Mouse (Mus musculus) neural tube, embryonic 12.5 days (tissue): ENCODE measurements around the gene Lmntd1. TPM values are rescaled to one million over a fixed set of nuclear protein-coding genes. Genes with fewer than 3 reads are reported as not detected.

Source experiments
- ATAC-seq: fragments of 200-750 bp; cut with Nextera tagmentation; 2 replicates; pipeline ENCODE4 v1.8.0; 2017; ENCODE audit warnings: low read depth, mild to moderate bottlenecking, moderate TSS enrichment, moderate library complexity; ENCODE audit not compliant: low FRiP score
- H3K27ac ChIP-seq: fragments of 300-500 bp; sonication (generic); 2 replicates; pipeline ENCODE4 v1.5.1; 2016
- H3K27me3 ChIP-seq: fragments of 300-500 bp; sonication (generic); replicated peaks from 2 replicates; pipeline ENCODE4 v1.6.1; 2016; ENCODE audit warnings: mild to moderate bottlenecking
- H3K36me3 ChIP-seq: fragments of 300-500 bp; sonication (generic); 2 replicates; pipeline ENCODE4 v1.6.1; 2016; ENCODE audit warnings: mild to moderate bottlenecking
- H3K4me1 ChIP-seq: fragments of 300-500 bp; sonication (generic); 2 replicates; pipeline ENCODE4 v1.6.1; 2016
- H3K4me2 ChIP-seq: fragments of 300-500 bp; sonication (generic); replicated peaks from 2 replicates; pipeline ENCODE4 v1.6.1; 2016; ENCODE audit warnings: mild to moderate bottlenecking
- H3K4me3 ChIP-seq: fragments of 300-500 bp; sonication (generic); 2 replicates; pipeline ENCODE4 v1.5.1; 2016
- H3K9ac ChIP-seq: fragments of 300-500 bp; sonication (generic); 2 replicates; pipeline ENCODE4 v1.6.1; 2016; ENCODE audit warnings: mild to moderate bottlenecking
- H3K9me3 ChIP-seq: fragments of 300-500 bp; sonication (generic); 2 replicates; pipeline ENCODE4 v1.6.1; 2016; ENCODE audit warnings: mild to moderate bottlenecking
- WGBS: fragments of 180-500 bp; shearing (Covaris S2); methylation state at CpG from one replicate; pipeline ENCODE4 v1.1.7; 2016; 5-methylcytosine and 5-hydroxymethylcytosine counted together
- polyA plus RNA-seq: library from polyadenylated mRNA; unstranded; fragments of >200 nt; fragmentation: Nextera tagmentation; extraction: Ambion mirVana; gene quantifications from 2 replicates; pipeline ENCODE4 v1.2.1, GENCODE M21; 2016

Gene Lmntd1
- polyA plus RNA-seq, result 0.60 and 0.65 TPM in 2 replicates

DNA sequence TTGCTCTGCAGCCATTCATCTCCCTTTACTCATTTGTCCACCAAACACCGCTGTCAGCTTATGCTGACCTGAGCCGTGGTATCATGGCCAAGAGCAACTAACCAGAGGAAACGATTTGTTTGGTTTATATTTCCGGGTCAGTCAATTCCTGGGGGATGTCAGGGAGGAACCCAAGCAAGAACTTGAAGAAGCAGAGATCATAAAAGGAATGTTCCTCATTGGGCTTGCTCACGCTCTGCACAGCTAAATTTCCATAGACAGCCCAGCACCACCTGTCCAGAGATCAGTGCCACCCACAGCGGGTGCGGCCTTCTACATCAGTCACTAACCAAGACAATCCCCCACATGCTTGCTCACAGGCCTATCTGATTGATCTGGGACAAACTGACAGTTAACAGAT is at the start of gene Lmntd1:
Gene Lmntd1 (minus strand): TSS at position 101 of the 400 bp plus-strand sequence.
- Histone ChIP-seq H3K9ac (no peak within 1 kb of the TSS), H3K36me3 (no peaks in the 10 kb centered on the region), H3K4me3 (no peak within 1 kb of the TSS), H3K9me3 (no peaks in the 10 kb centered on the region), H3K27ac (no peak within 1 kb of the TSS), H3K27me3 (no peaks in the 10 kb centered on the region), H3K4me1 (no peaks in the 10 kb centered on the region), H3K4me2 (no peak within 1 kb of the TSS)
- WGBS, result 83% methylated on average over 7 of the region's 7 CpGs
- no peak for ATAC-seq

DNA sequence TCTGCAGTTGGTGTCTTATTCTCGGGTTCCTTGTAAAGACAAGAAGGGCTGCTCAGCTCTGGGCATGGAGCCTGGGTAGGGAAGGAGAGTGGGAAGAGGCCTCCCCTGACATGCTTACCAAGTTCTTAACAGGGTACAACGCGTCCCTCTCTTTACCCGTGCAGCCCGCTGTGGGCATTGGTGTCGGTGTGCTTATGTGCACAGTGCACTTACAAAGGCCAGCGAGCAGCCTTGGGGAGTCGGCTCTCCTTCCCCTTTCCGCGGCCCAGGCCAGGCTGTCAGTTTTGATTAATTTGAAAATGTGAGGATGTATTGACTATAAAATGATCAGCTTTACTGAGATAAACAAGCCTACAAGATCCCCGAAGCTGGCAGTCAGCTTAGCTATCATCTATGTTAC is 46.8 kb upstream of the Lmntd1 start:
- WGBS, result 80% methylated on average over 11 of the region's 11 CpGs
- Histone ChIP-seq H3K27ac (no peak overlapping the region), H3K9ac (no peak overlapping the region)

DNA sequence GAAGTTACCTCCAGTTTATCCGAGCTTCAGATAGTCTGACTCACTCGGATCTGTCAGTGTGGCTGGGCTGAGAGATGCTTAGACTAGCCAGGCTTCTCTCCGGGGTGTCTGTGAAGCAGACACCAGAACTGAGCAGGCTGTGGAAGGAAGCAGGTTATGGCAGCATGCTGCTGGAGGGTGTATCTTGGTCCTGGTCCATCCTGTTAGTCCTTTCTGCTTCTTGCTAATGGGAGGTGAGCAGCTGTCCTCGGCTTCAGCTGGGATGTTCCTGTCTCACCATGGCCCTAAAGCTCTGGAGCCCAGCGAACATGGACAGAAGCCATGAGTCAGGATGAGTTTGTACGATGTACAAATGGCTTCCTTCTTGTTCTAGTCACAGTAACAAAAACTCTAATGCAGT is 45.0 kb upstream of the Lmntd1 start:
- peaks cover 4% of the 10 kb centered on the region; the same call in 1 of the 2 replicates for H3K4me1 ChIP-seq
- 81% methylated on average over 6 of the region's 6 CpGs for WGBS
- no peak for ATAC-seq

More for the DNA sequence above, 46.8 kb upstream of the Lmntd1 start:
- no peak overlapping the region for H3K4me2 ChIP-seq
- H3K4me1 ChIP-seq, result peaks cover 7% of the 10 kb centered on the region; the same call in 1 of the 2 replicates
- no peaks in the 10 kb centered on the region; the same call in 1 of the 2 replicates for H3K9me3 ChIP-seq
- no peak for ATAC-seq
- no peak overlapping the region for H3K4me3 ChIP-seq
- H3K36me3 ChIP-seq, result no peaks in the 10 kb centered on the region
- no peaks in the 10 kb centered on the region for H3K27me3 ChIP-seq

DNA sequence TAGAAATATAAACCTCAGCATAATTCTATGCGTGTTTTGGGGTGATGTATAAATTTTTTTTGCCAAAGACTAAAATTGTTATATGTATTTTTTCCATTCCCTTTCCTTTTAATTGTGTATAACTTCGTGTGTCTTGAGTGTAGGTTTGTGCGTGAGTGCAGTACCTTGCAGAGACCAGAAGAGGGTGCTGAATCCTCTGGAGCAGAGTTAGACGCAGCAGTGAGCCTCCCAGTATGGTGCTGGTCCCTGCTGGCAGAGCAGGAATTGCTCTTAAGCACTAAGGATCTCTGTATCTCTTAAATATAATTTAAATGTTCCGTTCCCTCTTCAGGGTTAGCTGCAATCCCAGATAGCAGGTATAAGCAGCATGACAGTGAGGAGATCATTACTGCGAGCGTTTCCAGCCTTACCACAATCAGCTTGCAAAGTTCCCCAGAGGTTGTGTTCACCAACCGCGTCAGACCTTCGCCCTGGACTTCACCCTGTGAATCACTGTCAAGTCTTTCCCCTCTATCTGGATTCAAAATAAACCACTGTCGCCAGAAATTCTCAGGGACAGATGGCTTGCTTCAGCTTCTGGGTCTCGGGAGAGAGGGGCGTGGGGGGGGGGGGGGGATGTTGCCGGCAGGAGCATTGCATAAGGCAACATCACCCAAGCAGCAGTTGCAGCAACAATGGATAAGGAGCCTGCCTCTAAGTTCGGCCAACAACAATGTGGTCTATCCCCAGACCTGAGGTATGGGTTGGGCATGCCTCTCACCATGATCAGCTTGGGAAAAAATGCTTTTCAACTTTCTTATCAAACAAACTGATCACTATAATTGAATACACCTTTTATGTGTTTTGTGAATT is 42.8 kb upstream of the Lmntd1 start:
- 80% methylated on average over 15 of the region's 15 CpGs for WGBS
- H3K27ac ChIP-seq, result no peak overlapping the region
- no peaks in the 10 kb centered on the region for H3K36me3 ChIP-seq
- no peaks in the 10 kb centered on the region; the same call in 1 of the 2 replicates for H3K9me3 ChIP-seq
- no peaks in the 10 kb centered on the region for H3K27me3 ChIP-seq
- no peaks in the 10 kb centered on the region for H3K4me1 ChIP-seq
- H3K4me3 ChIP-seq, result no peak overlapping the region
- ATAC-seq, result no peak
- H3K4me2 ChIP-seq, result no peak overlapping the region
- no peak overlapping the region for H3K9ac ChIP-seq

More for the DNA sequence above, 45.0 kb upstream of the Lmntd1 start:
- H3K9me3 ChIP-seq, result no peaks in the 10 kb centered on the region; the same call in 1 of the 2 replicates
- no peaks in the 10 kb centered on the region for H3K27me3 ChIP-seq
- no peak overlapping the region for H3K27ac ChIP-seq
- H3K9ac ChIP-seq, result no peak overlapping the region
- no peaks in the 10 kb centered on the region for H3K36me3 ChIP-seq
- H3K4me3 ChIP-seq, result no peak overlapping the region
- no peak overlapping the region for H3K4me2 ChIP-seq

DNA sequence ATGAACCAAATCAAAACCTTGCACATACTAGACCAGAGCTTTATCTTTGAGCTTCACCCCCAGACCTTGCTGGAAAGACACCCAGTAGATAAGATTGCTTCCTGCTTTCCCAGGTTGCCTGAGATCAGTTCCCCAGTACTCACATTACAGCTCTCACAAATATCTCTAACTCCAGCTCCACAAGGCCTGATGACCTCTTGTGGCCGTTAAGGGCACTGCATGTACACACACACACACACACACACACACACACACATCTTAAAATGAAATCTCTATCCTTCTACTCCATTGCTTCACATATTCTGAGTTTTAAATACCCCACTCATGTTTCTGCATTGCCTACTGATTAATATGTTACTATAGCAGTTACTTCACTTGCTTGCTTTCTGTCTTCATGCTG is 41.6 kb upstream of the Lmntd1 start:
- no peak overlapping the region for H3K4me2 ChIP-seq
- H3K9ac ChIP-seq, result no peak overlapping the region
- H3K4me3 ChIP-seq, result no peak overlapping the region
- H3K9me3 ChIP-seq, result no peaks in the 10 kb centered on the region; the same call in 1 of the 2 replicates
- no peak for ATAC-seq
- no peaks in the 10 kb centered on the region for H3K36me3 ChIP-seq
- no peaks in the 10 kb centered on the region for H3K4me1 ChIP-seq
- no peak overlapping the region for H3K27ac ChIP-seq
- 84% methylated on average over 1 of the region's 1 CpGs for WGBS
- H3K27me3 ChIP-seq, result no peaks in the 10 kb centered on the region

DNA sequence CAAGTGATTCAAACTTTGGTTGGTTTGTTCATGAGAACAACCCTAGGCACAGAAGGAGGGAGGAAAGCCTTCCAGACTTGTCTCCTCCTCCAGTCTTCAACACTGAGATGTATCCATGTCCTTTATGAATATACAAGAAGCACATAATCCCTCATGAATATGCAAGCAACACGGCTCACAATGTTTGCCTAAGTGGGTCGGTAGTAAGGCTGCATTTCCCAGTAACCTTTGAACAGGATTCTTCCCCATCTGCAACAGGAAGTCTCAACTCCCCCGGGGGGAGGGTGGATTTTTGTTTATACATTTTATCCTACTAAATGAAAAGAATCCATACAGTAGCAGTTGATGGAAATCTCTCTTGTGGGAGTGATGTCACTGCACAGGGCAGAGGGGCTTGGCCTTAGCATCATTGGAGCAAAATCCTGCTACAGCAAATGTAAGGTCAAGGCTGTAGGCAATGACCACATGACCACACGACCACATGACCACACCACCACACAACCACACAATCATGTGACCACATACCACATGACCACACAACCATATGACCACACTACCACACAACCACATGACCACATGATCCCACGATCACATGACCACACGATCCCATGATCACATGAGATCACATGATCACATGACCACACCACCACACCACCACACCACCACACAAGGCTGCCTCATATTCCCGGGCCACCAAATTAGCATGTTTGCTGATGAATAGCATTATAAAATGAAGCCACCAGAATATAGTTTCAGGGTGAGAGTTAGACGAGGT is 40.1 kb upstream of the Lmntd1 start:
- no peaks in the 10 kb centered on the region; the same call in 1 of the 2 replicates for H3K9me3 ChIP-seq
- WGBS, result 83% methylated on average over 8 of the region's 8 CpGs
- H3K4me1 ChIP-seq, result no peaks in the 10 kb centered on the region
- H3K4me3 ChIP-seq, result no peak overlapping the region
- H3K4me2 ChIP-seq, result no peak overlapping the region
- no peaks in the 10 kb centered on the region for H3K36me3 ChIP-seq
- ATAC-seq, result no peak
- H3K9ac ChIP-seq, result no peak overlapping the region
- no peaks in the 10 kb centered on the region for H3K27me3 ChIP-seq
- no peak overlapping the region for H3K27ac ChIP-seq

DNA sequence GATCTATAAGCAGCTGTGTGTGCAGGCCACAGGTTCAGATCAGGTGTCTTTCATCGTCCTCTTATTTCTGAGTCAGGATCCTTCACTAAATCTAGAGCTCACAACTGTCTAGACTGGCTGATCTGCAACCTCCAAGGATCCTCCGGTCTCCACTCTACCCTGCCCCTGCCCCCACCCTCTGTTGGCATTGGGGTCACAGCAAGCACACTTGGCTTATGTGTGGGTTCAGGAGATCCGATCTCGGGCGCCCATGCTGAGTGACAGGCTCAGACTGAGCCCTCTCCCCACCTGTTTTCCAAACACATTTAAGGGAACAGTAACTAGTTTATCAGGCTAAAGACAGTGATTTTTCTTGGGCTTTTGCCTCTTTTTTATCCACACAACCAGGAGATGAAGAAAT is 39.5 kb upstream of the Lmntd1 start:
- no peak overlapping the region for H3K4me3 ChIP-seq
- H3K27ac ChIP-seq, result no peak overlapping the region
- no peaks in the 10 kb centered on the region for H3K4me1 ChIP-seq
- no peak overlapping the region for H3K4me2 ChIP-seq
- H3K36me3 ChIP-seq, result no peaks in the 10 kb centered on the region
- no peak overlapping the region for H3K9ac ChIP-seq
- H3K9me3 ChIP-seq, result no peaks in the 10 kb centered on the region; the same call in 1 of the 2 replicates
- 95% methylated on average over 5 of the region's 5 CpGs for WGBS
- no peaks in the 10 kb centered on the region for H3K27me3 ChIP-seq
- ATAC-seq, result no peak

DNA sequence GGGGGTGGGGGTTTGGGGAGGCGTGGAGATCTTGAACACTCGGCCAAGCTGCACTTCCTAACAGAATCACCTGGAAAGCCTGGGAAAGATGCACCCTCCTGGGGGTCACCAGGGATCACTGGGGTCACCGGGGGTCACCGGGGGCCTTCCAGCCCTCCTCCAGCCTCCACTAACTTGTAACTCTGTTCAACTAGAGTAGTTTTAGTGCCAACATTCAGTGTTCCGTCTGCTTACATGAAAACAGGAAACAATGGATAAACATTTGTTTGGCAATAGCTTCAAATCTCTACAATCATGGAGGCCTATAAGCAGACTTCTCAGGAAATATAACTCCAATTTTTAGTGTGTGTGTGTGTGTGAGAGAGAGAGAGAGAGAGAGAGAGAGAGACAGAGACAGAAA is 38.9 kb upstream of the Lmntd1 start:
- no peaks in the 10 kb centered on the region; the same call in 1 of the 2 replicates for H3K9me3 ChIP-seq
- no peak overlapping the region for H3K4me3 ChIP-seq
- WGBS, result 91% methylated on average over 5 of the region's 5 CpGs
- no peaks in the 10 kb centered on the region for H3K4me1 ChIP-seq
- H3K27ac ChIP-seq, result no peak overlapping the region
- no peak overlapping the region for H3K4me2 ChIP-seq
- no peaks in the 10 kb centered on the region for H3K36me3 ChIP-seq
- H3K9ac ChIP-seq, result no peak overlapping the region
- H3K27me3 ChIP-seq, result no peaks in the 10 kb centered on the region
- ATAC-seq, result no peak

DNA sequence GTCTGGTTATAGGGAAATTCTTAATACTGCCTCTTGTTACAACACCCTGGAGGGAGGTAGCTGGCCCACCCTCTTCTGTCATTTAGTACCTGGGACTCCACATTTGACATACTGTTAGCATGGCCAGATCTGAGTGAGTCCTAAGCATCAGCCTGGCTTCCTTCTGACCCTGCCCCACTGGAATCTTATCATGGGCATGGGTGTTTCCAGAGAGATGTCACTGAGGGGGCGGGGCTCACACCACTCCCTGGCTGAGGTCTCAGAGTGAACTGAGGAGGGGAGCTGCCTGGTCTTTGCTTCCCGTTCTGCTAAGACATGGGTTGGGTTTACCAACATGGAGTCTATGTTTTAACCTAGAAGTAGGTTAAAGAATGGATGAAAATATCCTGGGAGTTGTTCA is 37.9 kb upstream of the Lmntd1 start:
- H3K27me3 ChIP-seq, result no peaks in the 10 kb centered on the region
- no peak overlapping the region for H3K27ac ChIP-seq
- no peaks in the 10 kb centered on the region for H3K36me3 ChIP-seq
- WGBS, result 75% methylated on average over 2 of the region's 2 CpGs
- H3K4me3 ChIP-seq, result no peak overlapping the region
- no peaks in the 10 kb centered on the region; the same call in 1 of the 2 replicates for H3K9me3 ChIP-seq
- H3K4me2 ChIP-seq, result no peak overlapping the region
- ATAC-seq, result no peak
- H3K4me1 ChIP-seq, result no peaks in the 10 kb centered on the region
- no peak overlapping the region for H3K9ac ChIP-seq

DNA sequence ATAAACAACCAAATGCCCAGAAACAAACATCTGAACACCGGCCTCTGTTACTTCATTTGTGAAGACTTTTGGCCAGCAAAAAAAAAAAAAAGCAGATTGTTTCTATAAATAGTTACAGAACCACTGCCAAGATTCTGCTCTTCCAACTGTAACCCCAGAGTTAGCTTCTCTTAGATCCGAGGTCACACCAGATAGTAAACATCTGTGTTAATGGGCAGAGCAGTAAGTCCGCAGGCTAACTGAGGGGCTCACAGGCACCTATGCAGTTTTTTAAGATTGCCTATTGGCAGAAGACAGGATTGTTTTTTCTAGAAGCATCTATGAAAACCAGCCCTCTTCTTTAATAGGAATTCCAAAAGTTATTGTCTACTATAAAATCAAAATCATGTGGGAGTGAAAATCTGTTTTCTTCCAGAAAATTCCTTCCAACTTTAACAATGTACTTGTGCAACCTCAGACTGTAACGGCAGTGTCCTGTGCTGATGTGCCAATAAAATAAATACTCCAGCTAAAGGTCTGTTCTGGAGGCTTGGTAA is 26.9 kb upstream of the Lmntd1 start:
- H3K9me3 ChIP-seq, result no peaks in the 10 kb centered on the region
- H3K4me1 ChIP-seq, result no peaks in the 10 kb centered on the region
- H3K36me3 ChIP-seq, result no peaks in the 10 kb centered on the region
- 88% methylated on average over 4 of the region's 4 CpGs for WGBS
- H3K27ac ChIP-seq, result no peak overlapping the region
- no peaks in the 10 kb centered on the region for H3K27me3 ChIP-seq
- no peak overlapping the region for H3K9ac ChIP-seq
- ATAC-seq, result no peak
- H3K4me2 ChIP-seq, result no peak overlapping the region
- no peak overlapping the region for H3K4me3 ChIP-seq

DNA sequence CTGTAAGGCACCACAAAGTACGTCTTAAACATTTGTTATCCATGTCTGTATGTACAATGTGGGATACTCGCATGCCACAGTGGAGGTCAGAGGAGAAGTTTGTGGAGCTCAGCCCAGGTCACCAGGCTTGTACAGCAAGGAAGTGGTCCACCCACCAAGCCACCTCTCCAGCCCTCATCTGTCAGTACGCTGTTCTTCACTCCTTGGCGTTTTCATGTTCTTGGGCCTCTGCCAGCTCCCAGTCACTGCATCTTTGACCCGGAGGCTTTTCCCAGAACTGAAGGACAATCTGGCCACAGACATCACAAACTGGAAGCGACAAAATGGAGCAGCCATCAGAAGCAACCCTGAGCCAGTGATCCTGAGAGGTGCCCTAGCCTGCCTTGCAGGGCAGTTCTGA is 24.1 kb upstream of the Lmntd1 start:
- Histone ChIP-seq H3K4me2 (no peak overlapping the region), H3K9ac (no peak overlapping the region), H3K4me1 (no peaks in the 10 kb centered on the region), H3K9me3 (no peaks in the 10 kb centered on the region), H3K27me3 (no peaks in the 10 kb centered on the region), H3K27ac (no peak overlapping the region), H3K36me3 (no peaks in the 10 kb centered on the region), H3K4me3 (no peak overlapping the region)
- ATAC-seq, result no peak
- WGBS, result 85% methylated on average over 6 of the region's 6 CpGs

DNA sequence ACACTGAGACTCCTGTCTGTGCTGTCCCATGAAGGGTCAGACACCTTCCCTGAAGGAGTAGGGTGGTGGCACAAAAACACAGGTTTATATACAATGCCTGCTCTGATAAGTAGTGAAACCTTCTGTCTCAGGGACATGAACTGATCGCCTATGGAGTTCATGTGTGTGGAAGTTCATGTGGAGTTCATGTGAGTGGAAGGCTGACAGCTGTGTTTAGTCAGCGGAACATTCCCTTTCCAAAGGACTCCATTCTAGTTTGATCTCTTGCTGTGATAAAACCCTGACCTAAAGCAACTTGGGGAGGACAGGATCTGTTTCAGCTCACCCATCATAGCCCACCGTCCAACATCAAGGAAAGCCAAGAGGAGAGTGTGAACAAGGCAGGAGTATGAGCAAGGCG is 22.6 kb upstream of the Lmntd1 start:
- Histone ChIP-seq H3K4me1 (no peaks in the 10 kb centered on the region), H3K9ac (no peak overlapping the region), H3K4me2 (no peak overlapping the region), H3K27ac (no peak overlapping the region), H3K36me3 (no peaks in the 10 kb centered on the region), H3K9me3 (no peaks in the 10 kb centered on the region), H3K27me3 (no peaks in the 10 kb centered on the region), H3K4me3 (no peak overlapping the region)
- WGBS, result 79% methylated on average over 4 of the region's 4 CpGs
- ATAC-seq, result no peak
